Mouse (Mus musculus): Measurements from ENCODE around the gene Ucp3.
A peak's percentile ranks its signal among the peaks of the same experiment; 100 is the strongest.

Gene Ucp3

DNA sequence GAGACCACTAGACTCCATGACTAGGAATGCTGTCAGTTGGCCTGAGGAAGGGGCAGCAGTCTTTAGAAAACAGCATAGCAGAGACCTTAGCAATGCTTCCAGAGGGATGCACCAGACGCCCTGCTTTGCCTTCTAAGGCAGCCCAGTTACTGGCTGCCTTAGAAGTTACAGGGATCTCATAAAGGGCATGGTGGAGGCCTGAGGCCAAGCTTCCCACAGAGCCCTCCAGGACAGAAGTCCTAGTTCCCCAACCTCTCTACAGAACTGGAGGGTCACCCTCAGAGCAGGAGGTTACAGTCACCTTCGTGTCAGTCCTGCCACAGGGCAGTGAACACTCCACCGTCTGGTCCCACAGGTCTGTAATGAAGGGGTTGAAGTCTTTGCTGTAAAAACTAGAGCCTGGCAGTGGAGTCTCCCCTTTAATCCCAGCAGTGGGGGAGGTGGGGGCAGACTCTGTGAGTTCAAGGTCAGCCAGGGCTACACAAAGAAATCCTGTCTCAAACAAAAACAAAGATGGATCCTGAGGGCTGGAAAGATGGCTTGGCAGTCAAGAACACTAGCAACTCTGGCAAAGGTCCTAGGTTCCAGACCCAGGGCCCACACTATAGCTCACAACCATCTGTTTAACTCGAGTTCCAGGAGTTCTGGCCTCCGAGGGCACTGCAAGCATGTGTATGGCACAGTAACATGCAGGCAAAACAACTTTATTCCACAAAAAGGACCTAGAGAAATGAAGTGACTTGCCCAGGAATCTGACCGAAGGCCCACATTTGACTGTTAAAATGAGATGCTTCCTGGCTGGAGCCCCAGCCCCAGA, 28.4 kb downstream of the Ucp3 start:
- no peak for DNase-seq

DNA sequence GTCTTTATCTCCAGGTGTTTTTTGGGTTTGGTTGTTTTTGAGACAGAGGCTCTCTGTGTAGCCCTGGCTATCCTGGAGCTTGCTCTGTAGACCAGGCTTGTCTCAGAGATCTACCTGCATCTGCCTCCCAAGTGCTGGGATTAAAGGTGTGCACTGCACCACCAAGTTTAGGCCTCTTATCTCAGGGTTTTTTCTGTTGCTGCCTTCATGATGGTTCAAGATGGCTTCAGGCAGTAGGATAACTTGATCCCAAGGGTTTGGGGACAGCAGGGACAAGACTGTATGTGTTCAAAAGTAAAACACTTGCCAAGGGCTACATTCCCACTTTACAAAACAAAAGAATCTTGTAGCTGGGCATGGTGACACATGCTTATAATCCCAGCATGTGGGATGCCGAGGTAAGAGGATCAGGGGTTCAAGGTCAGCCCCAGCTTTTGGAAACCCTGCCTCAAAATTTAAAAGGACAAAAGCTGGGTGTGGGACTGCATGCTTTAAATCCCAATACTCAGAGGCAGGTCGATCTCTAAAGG, 29.1 kb downstream of the Ucp3 start:
- no peak for DNase-seq

DNA sequence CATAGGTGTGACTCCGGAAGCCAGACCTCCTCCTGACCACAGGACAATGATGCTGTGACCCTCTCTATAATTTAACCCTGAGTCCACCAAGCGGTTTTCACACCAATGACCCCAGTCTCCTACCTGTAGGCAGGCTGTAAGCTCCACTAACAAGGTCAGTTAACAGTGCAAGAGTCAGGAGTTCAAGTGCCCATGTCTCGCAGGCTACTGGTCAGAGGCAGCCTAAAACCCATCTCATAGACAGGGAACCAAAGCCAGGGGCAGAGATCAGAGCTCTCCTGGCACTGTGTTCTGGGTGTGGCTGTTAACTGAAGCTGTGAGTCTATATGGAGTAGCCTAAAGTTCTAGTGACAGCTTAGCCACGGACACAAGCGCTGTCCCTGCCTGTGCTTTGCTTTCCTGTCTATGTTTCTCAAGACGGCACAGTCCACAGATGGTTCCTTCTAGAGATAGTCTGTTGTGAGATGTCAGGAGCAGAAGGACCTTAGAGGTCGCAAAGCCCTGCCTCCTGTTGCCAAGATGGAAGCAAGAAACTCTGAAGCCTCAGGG, 29.7 kb downstream of the Ucp3 start:
- no peak for DNase-seq

DNA sequence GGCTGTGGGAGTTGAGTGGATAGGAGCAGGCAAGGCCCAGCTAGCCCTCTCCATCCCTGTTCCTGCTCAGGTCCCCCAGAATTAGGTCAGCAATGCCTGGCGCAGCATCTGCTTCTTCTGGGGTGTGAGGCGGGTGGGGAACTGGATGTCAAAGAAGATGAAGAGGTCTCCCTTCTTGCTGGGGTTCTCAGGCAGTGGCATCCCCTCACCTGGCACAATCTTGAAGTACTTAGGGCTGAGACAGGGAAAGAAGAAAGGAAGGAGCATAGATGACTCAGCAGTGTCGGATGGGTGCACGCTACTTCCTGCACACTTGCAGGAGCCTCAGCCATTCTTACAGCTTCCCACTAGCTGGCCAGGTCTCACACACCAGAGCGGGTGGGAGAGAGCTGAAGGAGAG, 30.3 kb downstream of the Ucp3 start:
- no peak for DNase-seq

- no peak for DNase-seq
Measured at GRCm38 (mm10) chr7:100504740-100505487, 32.1 kb downstream of the Ucp3 start.

DNA sequence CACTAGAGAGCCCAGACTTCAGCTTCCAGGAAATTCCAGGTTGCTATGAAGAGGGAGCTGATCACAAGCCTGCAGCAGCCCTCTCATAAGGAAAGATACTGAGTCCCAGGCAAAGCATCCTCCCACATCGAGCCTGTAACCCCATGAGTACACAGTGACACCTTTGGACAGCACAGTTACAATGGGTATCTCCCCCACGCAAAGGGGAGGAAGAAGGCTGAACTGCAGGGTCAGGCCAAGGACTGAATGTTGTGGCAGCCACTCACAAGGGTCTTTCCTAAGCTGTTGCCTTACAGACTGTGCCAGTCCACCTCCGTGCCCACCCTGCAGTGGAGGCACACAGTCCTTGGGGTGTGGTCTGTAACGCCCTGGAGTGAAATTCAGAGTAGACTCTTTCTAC, 33.7 kb downstream of the Ucp3 start:
- DNase-seq = no peak

DNA sequence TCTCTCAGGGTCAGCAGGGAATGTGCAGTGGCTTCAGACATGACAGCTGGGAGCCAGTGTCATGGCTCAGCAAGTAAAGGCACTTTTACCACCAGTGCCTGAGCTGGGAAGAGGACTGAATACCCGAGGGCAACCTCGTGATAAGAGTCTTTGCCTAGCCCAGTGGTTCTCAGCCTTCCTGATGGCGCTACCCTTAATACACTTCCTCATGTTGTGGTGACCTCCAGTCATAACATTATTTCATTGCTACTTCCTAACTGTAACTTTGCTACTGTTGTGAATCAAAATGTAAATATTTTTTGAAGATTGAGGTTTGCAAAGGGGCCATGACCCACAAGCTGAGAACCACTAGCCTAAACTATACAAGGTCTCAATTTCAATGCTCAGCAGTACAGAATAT, 35.9 kb downstream of the Ucp3 start:
- DNase-seq = no peak

DNA sequence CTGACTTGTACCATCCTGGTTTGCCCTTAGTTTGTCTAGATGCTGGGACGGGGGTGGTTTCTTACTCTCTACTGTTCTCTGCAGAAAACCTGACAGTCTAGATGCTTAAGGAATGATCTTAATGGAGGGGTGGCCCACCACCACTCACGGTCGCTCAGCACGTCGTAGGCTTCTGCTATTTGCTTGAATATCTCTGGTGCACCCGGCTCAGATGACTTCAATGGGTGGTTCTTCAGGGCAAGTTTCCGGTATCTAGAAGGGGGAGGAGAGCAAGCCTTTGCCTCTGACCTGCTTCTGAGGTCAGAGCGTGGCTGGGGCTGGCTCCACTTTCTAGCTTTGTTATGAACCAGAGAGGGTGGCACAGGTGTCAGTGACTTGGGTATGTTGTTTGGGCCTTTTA, 38.8 kb downstream of the Ucp3 start:
- DNase-seq = no peak

- no peak for DNase-seq
Measured at GRCm38 (mm10) chr7:100514573-100514972, 41.8 kb downstream of the Ucp3 start, which contains the start of gene Dnajb13. TSS of gene Dnajb13 (minus strand) at chr7:100514960.

DNA sequence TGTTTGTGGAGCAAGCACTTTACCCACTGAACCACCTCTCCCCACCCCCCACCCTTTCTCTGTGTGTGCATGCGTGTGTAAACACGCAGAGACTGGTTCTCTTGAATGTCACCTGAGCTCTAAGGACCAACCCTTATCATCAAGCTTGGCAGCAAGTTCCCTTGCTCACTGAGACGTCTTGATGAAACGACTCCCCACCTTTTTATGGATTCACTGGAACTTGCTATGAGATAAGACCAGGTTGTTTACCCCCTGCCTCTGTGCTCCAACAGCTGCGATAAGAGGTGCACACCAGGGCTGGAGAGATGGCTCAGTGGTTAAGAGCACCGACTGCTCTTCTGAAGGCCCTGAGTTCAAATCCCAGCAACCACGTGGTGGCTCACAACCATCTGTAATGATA, 47.4 kb downstream of the Ucp3 start:
- DNase-seq = no peak

- peak; percentile 94 for DNase-seq
Measured at GRCm38 (mm10) chr7:100520663-100521285, 48.0 kb downstream of the Ucp3 start.

GRCm38 (mm10) chr7:100522222-100522621, 49.4 kb downstream of the Ucp3 start:
- DNase-seq = no peak

DNA sequence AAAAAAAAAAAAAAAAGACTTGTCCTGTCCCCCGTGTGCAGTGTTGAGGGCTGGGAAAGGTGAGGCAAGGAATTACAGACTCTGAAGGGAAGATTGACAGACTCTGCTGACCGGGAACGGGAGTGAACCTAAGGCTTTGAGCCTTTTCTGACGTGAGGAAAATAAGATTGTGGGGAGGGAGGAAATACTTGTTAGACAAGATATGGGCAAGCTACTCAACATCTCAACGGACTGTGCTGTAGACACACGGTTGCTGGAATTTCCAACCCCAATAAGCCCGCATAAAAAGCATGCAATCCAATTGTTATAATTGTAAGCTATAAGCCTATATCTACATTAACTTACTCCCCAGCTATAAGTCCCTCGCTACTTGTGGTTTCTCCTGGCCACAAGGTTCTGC, 51.9 kb downstream of the Ucp3 start:
- DNase-seq = no peak

GRCm38 (mm10) chr7:100530766-100531165, 58.0 kb downstream of the Ucp3 start:
- DNase-seq = no peak

- no peak for DNase-seq
Measured at GRCm38 (mm10) chr7:100533503-100533902, 60.7 kb downstream of the Ucp3 start.

GRCm38 (mm10) chr7:100534216-100534615, 61.4 kb downstream of the Ucp3 start:
- no peak for DNase-seq

- no peak for DNase-seq
Measured at GRCm38 (mm10) chr7:100535831-100536230, 63.0 kb downstream of the Ucp3 start.

All from right cerebral cortex, postnatal 4 days (tissue).